23 mouse cellular contexts compared by ENCODE assay signal in genomic region chr16:50944091-50944490, GRCm38 (mm10).
"Had no signal": no experiment of that assay in that cellular context is flagged by ENCODE, and none has a peak within 500 bp of the region (broad histone marks: within the 10 kb centered on the region; RNA-seq: fewer than 3 reads in every experiment).

No protein-coding gene starts in this region.

- DNase-seq: gastrocnemius, adult 2 months; gastrocnemius, postnatal 10 days; gastrocnemius, postnatal 36 days; heart, adult 11 months; heart, adult 2 months; heart, postnatal 10 days; heart, postnatal 4 days; kidney, adult 18-20 months; kidney, adult 8-10 months; kidney, postnatal 10 days; kidney, postnatal 25 days; kidney, postnatal 4 days; liver; liver, embryonic 13.5 days had no signal

- H3K4me3 ChIP-seq: gastrocnemius, adult 2 months; heart, adult 2 months; hindbrain, embryonic 10.5 days; hindbrain, embryonic 12.5 days; intestine, embryonic 15.5 days; layer of hippocampus, adult 2 months; left cerebral cortex, adult 2 months; limb, embryonic 10.5 days; limb, embryonic 12.5 days; liver, embryonic 13.5 days; liver, embryonic 15.5 days had no signal

- H3K36me3 ChIP-seq: hindbrain, embryonic 10.5 days; hindbrain, embryonic 12.5 days; intestine, embryonic 15.5 days; limb, embryonic 10.5 days; limb, embryonic 12.5 days; liver, embryonic 13.5 days; liver, embryonic 15.5 days had no signal

- H3K27ac ChIP-seq: gastrocnemius, adult 2 months; heart, adult 2 months; hindbrain, embryonic 10.5 days; hindbrain, embryonic 12.5 days; hindbrain, embryonic 14.5 days; intestine, embryonic 15.5 days; layer of hippocampus, adult 2 months; left cerebral cortex, adult 2 months; limb, embryonic 10.5 days; limb, embryonic 12.5 days; liver, embryonic 13.5 days; liver, embryonic 15.5 days had no signal

- H3K9me3 ChIP-seq: hindbrain, embryonic 10.5 days; hindbrain, embryonic 12.5 days; intestine, embryonic 15.5 days; limb, embryonic 10.5 days; limb, embryonic 12.5 days; liver, embryonic 13.5 days; liver, embryonic 15.5 days had no signal

- H3K27me3 ChIP-seq: hindbrain, embryonic 12.5 days; intestine, embryonic 15.5 days; limb, embryonic 12.5 days; liver, embryonic 13.5 days; liver, embryonic 15.5 days had no signal

- H3K4me1 ChIP-seq: hindbrain, embryonic 10.5 days; hindbrain, embryonic 12.5 days; intestine, embryonic 15.5 days; limb, embryonic 10.5 days; limb, embryonic 12.5 days; liver, embryonic 13.5 days; liver, embryonic 15.5 days had no signal

- H3K9ac ChIP-seq: hindbrain, embryonic 12.5 days; hindbrain, embryonic 14.5 days; intestine, embryonic 15.5 days; limb, embryonic 12.5 days; liver, embryonic 13.5 days; liver, embryonic 15.5 days had no signal
